Mouse (Mus musculus) Patski (cell line): Measurements from ENCODE around the gene Ankrd36. TPM values are rescaled to one million over a fixed set of nuclear protein-coding genes. Genes with fewer than 3 reads are reported as not detected.
"Not testable (repeated sequence)": the region's sequence is repeated elsewhere in the genome, so short reads cannot be mapped to it uniquely, and the experiment has no call there.

ENCODE experiments used
- ATAC-seq: fragments of 100-300 bp; one replicate; pipeline ENCODE4 v1.8.0; 2021
- CTCF ChIA-PET: fragments of 350-600 bp; sonication (Branson Sonifier 250); formaldehyde crosslinking; loops from one replicate; lab custom pipeline; 2022; ENCODE audit warnings: inconsistent platforms; lab: Charles Lee
- POLR2A ChIA-PET: fragments of 350-600 bp; sonication (Branson Sonifier 250); formaldehyde crosslinking; loops from one replicate; lab custom pipeline; 2022; ENCODE audit warnings: antibody characterized with exemption, inconsistent platforms; lab: Charles Lee
- DNase-seq: peaks from one replicate; pipeline ENCODE4 v3.0.0-alpha.2; 2011; ENCODE audit warnings: low read depth, low spot score
- H3K27me3 ChIP-seq: fragments of 371-371 bp; one replicate; pipeline ENCODE4 v1.5.1; 2021
- CTCF ChIP-seq: fragments of 100-300 bp; IDR thresholded peaks from one replicate; pipeline ENCODE4 v1.5.1; 2021
- in situ Hi-C: fragments of 300-500 bp; cut with MboI; formaldehyde crosslinking; loops from 3 replicates; pipeline ENCODE4 v1.11.1; 2018; ENCODE audit warnings: low pct_unique_long_range_greater_than_20kb, mixed read lengths
- polyA plus RNA-seq: library from polyadenylated mRNA; unstranded; gene quantifications from one replicate; pipeline ENCODE4 v1.2.3, GENCODE M21; 2021

The Ankrd36 gene
- polyA plus RNA-seq, 1 experiment from 2014 or later, result not detected

DNA sequence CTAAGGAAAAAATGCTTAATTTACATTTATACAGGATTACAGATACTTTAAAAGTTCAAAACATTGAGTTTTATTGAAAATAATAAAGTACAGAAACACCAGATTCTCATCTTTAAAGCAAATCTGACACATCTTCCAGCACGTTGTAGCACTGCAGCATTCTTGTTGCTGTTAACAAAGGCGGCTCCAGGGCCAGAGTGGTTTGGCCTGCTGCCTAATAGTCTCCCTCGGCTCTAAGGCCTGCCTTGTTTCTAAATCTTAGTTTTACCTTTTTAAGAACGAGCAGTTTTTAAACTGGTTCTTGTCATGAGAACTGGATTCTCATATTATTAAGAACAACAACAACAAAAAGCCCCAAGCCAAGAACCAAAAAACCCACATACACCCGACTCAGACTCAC lies 40.6 kb upstream of the Ankrd36 start:
- H3K27me3 ChIP-seq, result no peaks in the 10 kb centered on the region
- in situ Hi-C loops, result no loop called here
- no peak for TF ChIP-seq CTCF
- no peak for ATAC-seq
- ChIA-PET POLR2A (interaction anchor here (1.0 kb wide), 1 partner anchor 9 kb away, joined by 3 read pairs; no protein-coding TSS in a partner anchor), CTCF (interaction anchor here (1.0 kb wide), 1 partner anchor 12 kb away, joined by 3 read pairs; no protein-coding TSS in a partner anchor)
- no peak for DNase-seq

DNA sequence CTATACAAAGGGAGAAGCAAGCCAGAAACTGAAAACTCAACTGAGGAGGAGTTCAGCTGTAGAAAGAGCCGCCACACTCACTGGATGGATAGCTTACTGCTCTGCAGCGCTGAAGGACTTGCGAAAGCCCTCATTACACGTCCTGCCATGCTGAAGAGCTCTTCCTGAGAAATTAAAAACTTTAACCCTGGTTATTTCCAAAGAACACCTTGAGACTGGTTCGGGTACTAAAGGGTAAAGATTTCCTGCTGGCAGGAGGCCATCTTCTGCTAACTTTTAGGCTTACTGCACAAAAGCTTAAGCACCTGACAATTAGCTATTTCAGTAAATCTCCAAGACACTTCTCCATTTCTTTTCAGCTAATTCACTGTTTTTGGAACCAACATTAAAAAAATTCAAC lies 39.3 kb upstream of the Ankrd36 start:
- CTCF ChIA-PET, result interaction anchor here (0.8 to 4.0 kb wide), 3 partner anchors 8 to 12 kb away, joined by 3 to 19 read pairs (median 5); no protein-coding TSS in a partner anchor
- in situ Hi-C loops, result no loop called here
- POLR2A ChIA-PET, result interaction anchor here (1.0 to 4.8 kb wide), 3 partner anchors 8 to 10 kb away, joined by 3 to 24 read pairs (median 3); no protein-coding TSS in a partner anchor
- H3K27me3 ChIP-seq, result no peaks in the 10 kb centered on the region
- DNase-seq, result no peak
- TF ChIP-seq CTCF, result no peak
- ATAC-seq, result no peak

DNA sequence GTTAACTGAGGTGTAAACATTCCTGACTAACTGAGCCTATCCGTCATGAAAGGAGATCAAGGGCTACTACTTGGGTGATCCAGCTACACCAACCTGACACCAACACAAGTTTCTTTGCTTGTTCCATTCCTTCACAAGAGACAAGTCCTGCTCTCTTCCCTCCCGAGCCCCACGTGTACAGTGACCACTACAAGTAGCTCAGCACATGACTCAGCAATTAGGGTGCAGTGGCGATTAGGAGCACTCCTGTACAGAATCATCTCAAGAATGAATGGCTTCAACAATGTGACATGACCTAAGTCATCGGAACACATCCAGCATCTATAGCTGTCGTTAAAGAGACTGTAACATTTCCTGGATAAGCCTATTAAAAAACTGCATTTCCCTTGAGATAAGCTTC lies 38.8 kb upstream of the Ankrd36 start:
- DNase-seq (no peak), ATAC-seq (no peak)
- in situ Hi-C loops, result no loop called here
- ChIA-PET POLR2A (interaction anchor here (1.5 to 4.8 kb wide), 2 partner anchors 9 to 10 kb away, joined by 3 to 24 read pairs; no protein-coding TSS in a partner anchor), CTCF (interaction anchor here (0.8 to 4.0 kb wide), 4 partner anchors 8 to 56 kb away, joined by 3 to 19 read pairs (median 4); no protein-coding TSS in a partner anchor)
- H3K27me3 ChIP-seq, result no peaks in the 10 kb centered on the region
- TF ChIP-seq CTCF, result no peak

DNA sequence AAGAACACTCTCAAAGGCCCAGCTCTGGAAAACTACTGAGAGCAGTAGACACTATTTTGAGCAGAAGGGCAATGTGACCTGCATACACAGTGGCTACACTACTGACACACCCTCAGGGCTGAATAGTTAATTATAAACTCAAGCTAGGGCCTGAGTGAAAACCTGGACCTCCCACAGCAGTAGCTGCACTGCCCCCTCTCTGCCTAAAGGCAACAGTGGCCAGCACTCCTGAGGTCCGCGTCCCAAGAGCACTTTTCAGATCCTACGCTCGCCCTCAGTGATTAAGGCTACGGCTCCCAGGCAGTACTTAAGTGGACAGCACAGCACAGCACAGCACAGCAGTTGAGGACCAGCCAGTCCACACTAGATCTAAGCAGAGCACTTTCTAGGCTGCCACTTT lies 36.4 kb upstream of the Ankrd36 start:
- no peak for DNase-seq
- POLR2A ChIA-PET, result interaction anchor here (4.8 kb wide), 1 partner anchor 11 kb away, joined by 24 read pairs; no protein-coding TSS in a partner anchor
- in situ Hi-C loops, result no loop called here
- H3K27me3 ChIP-seq, result no peaks in the 10 kb centered on the region
- CTCF ChIA-PET, result interaction anchor here (1.0 to 4.0 kb wide), 2 partner anchors 11 to 48 kb away, joined by 3 to 19 read pairs; no protein-coding TSS in a partner anchor
- peak; percentile 20 for TF ChIP-seq CTCF
- peak; percentile 65 for ATAC-seq

DNA sequence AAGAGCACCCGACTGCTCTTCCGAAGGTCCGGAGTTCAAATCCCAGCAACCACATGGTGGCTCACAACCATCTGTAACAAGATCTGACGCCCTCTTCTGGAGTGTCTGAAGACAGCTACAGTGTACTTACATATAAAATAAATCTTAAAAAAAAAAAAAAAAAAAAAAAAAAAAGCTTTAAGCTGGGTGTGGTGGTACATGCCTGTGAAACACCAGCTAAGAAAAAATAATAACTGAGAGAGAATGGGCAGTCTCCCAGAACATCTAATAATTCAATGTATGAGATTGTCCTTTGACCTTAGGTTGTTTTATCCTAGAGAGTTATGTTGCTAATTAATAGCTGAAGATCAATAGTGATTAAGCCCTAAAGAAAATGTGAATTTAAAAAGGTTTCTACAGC lies 32.0 kb upstream of the Ankrd36 start:
- POLR2A ChIA-PET, result interaction anchor here (0.6 to 0.9 kb wide), 3 partner anchors 8 to 443 kb away, joined by 3 read pairs; no protein-coding TSS in a partner anchor
- in situ Hi-C loops, DNase-seq, ATAC-seq, H3K27me3 ChIP-seq: not testable (repeated sequence)
- CTCF ChIA-PET, result interaction anchor here (1.2 to 3.0 kb wide), 3 partner anchors 11 to 165 kb away, joined by 3 to 12 read pairs (median 8); no protein-coding TSS in a partner anchor

DNA sequence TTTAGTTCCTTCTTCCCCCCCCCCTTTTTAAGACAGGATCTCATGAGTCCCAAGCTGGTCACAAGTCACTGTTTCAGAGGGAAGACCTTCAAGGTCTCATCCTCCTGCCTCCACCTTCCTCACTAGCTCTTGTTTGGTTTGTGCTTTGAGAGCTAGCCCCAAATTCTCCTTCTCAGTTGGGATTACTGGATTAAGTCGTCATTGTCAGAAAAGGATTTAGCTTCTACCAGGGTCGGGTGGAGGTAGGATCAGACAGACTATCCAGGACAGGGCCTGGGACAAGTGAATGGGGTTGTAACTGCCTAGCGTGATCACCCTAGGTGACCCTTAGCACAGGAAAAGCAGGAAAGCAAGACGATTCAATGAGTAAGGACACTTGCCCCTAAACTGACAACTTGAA lies 29.2 kb upstream of the Ankrd36 start:
- ATAC-seq, result no peak
- POLR2A ChIA-PET, result interaction anchor here (1.1 kb wide), 1 partner anchor 10 kb away, joined by 3 read pairs; no protein-coding TSS in a partner anchor
- H3K27me3 ChIP-seq, result peaks cover 7% of the 10 kb centered on the region
- DNase-seq, result no peak
- CTCF ChIA-PET, result interaction anchor here (1.1 to 1.5 kb wide), 2 partner anchors 10 to 12 kb away, joined by 3 to 5 read pairs; no protein-coding TSS in a partner anchor
- in situ Hi-C loops, result no loop called here
- TF ChIP-seq CTCF, result no peak

DNA sequence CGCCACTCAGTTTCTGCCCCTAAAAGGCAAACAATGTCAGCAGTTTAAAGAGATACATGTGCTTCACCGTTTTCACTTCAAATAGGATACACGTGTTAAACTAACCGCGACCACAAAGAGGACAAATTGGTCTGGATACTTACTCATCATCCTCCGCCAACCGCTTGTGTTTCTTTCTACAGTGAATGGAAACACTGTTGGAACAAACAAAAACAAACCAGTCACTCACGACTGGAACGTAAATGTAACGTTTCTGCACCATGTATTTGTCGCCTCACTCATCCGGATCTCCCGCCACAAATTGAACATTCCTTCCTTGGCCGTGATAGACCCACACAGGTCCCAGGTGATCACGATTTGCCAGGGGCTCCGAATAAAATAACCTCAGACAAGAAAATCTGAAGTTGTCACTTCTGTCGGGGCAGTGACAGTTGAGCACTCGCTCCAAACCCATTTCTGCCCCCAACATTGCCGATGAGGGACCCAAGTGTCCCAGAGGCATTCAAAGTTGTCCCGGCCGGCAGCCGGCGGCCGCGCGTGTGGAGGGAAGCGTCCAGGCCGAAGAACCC lies 28.2 kb upstream of the Ankrd36 start:
- ChIA-PET POLR2A (no interaction called here), CTCF (interaction anchor here (1.1 kb wide), 1 partner anchor 13 kb away, joined by 3 read pairs; no protein-coding TSS in a partner anchor)
- H3K27me3 ChIP-seq, result peaks cover 7% of the 10 kb centered on the region
- TF ChIP-seq CTCF, result no peak
- DNase-seq (no peak), ATAC-seq (peak; percentile 19)
- in situ Hi-C loops, result no loop called here

DNA sequence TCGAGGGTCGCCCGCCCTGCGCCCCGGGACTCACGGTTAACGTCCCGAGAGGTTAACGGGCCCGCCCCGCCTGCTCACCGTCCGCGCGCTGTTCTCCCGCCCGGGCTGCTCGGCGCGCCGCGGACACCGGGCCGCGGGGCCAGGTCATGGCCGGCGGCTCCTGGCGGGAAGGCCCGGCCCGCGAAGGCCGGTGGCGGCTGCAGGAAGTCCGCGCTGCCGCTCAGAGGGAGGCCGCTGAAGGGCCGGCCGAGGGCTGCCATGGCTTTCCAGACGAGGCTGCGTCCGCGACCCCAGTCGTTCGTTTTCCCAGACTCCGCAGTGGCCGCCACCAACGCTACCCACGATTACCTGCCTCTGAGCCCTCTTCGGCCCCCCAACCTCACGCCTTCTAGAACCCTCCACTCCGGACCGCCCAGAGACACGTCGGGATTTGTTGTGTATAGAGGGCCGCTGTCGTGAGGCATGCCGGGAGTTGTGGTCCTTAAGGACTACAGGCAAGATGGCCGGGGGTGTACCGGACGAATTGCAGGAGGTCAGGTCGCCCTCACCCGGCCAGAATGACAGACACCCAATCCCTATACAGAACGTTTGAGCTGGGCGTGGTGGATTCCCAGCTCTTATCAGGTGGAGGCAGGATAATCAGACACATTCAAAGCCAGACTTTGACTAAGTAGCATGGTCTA lies 27.5 kb upstream of the Ankrd36 start, which contains the start of gene Ccdc117:
Gene Ccdc117, minus strand, starts transcription at position 389 of the 683 bp plus-strand sequence.
- DNase-seq (no peak), ATAC-seq (peak; percentile 96)
- in situ Hi-C loops, result no loop called here
- peaks cover 7% of the 10 kb centered on the region for H3K27me3 ChIP-seq
- CTCF ChIA-PET, result interaction anchor here (0.6 to 1.4 kb wide), 2 partner anchors 12 to 57 kb away, joined by 3 read pairs; no protein-coding TSS in a partner anchor
- peak; percentile 31 for TF ChIP-seq CTCF
- POLR2A ChIA-PET, result interaction anchor here (0.6 kb wide), 1 partner anchor 419 kb away, joined by 3 read pairs; no protein-coding TSS in a partner anchor

DNA sequence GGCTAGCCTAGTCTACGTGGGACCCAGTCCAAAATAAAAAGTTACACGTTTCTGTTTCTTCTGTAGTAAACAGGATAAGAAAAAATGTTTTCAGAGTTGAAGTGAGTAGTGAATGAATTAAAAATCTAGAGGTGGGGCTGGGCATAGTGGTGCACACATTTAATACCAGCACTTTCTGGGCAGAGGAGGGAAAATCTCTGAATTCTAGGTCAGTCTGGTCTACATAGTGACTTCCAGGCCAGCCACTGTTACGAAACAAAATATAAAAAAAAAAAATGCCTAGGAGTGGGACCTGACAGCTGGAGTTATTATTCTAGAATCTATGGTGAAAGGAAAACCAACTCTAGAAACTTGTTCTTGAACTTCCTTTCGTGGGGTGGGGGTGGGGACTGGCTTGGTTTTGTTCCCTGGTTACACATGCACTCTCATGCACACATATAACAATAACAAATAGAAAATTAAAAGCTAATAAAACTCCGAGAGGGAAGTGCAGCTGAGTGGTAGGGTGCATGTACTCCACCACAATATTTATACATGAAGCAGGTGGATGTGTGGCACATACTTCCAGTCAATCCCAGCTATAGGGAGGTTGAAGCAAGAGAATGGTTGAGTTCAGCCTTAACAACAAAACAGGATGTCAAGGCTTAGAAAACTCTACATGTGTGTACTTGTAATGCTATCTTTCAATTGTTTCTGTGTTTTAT lies 26.9 kb upstream of the Ankrd36 start:
- peaks cover 7% of the 10 kb centered on the region for H3K27me3 ChIP-seq
- in situ Hi-C loops, result no loop called here
- POLR2A ChIA-PET, result interaction anchor here (0.6 kb wide), 1 partner anchor 420 kb away, joined by 3 read pairs; no protein-coding TSS in a partner anchor
- no peak for DNase-seq
- ATAC-seq, result no peak
- peak; percentile 3 for TF ChIP-seq CTCF
- CTCF ChIA-PET, result interaction anchor here (0.6 to 1.4 kb wide), 2 partner anchors 12 to 58 kb away, joined by 3 read pairs; no protein-coding TSS in a partner anchor

DNA sequence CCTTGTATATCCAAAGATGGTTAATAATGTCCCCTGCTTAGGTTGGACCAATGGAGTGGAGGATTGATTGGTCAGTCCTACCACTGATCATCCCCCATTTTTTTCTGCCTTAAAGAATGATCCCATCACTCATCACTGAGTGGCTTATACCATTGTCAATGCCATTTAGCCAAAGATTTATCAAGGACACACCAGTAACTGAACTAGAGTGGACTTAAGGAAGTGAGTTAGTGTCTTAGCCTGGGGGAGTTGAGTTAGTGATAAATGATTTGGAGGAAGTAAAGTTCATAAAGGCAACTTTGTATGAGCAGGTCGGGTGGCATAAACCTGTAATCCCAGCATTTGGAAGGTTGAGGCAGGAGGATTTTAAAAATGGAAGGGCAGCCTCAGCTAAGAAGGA lies 26.2 kb upstream of the Ankrd36 start:
- no peak for TF ChIP-seq CTCF
- ATAC-seq, result no peak
- no peak for DNase-seq
- ChIA-PET POLR2A (no interaction called here), CTCF (interaction anchor here (1.4 kb wide), 1 partner anchor 58 kb away, joined by 3 read pairs; no protein-coding TSS in a partner anchor)
- in situ Hi-C loops, result no loop called here
- peaks cover 7% of the 10 kb centered on the region for H3K27me3 ChIP-seq

DNA sequence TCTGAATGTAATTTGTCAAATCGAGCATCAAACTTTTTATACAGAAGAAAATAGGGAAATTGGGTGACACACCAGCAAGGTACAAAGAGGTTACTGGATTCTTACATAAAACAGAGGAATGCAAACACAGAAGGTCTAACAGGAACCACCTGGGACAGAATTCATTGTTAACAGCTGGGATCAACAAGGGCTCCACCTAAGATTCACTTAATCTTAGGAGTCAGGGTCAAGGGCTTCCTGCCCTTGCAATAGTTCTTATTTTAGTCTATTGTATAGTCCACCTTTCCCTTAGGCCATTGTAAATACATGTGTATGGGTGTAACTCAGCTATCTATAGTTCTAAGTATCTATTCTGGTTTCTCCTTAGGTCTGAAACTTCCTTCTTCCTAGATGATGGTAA lies 24.8 kb upstream of the Ankrd36 start:
- in situ Hi-C loops, CTCF ChIA-PET, POLR2A ChIA-PET, H3K27me3 ChIP-seq, ATAC-seq, DNase-seq: not testable (repeated sequence)
